ENCODE assay signal across 8 mouse cellular contexts in the genomic region with DNA sequence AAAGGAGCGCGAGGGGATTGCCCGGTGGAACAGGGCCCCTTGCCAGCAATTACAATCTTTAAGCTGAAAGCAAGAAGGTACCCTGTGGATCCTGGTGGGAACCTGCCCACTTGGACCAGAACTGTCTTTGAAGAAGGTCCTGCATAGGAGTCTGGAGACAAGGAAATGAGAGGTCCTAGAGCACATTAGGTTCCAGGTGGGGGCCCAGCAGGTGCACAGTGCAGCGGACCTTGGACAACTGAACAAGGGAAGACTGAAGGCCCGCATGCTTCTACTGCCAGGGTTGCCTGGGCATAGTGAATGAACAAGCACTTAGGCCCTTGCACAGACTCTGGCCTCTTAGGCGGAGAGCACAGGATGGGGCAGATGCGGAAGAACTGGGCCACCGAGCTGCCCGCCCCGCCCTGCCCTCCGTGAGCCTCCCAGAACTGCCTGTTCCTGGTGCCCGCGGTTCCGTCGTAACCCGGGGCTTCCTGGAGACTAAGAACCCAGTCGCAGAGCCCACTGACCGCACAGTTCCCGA. TPM values are rescaled to one million over a fixed set of nuclear protein-coding genes. Genes with fewer than 3 reads are reported as not detected.
A peak's percentile ranks its signal among the peaks of the same experiment; 100 is the strongest.
DNase-seq lines count a peak whose midpoint lies in the region; ATAC-seq and TF ChIP-seq lines count a peak whose summit lies in the region.

No protein-coding gene starts in this region.

- DNase-seq in frontal cortex, postnatal 14 days (ENCODE audit: low spot score in 2 of 2): no peak
- DNase-seq in ES-E14 (ENCODE audit: low read depth, low spot score): no peak
- no peak for DNase-seq in frontal cortex, postnatal 25 days (ENCODE audit: low spot score in 2 of 2)

- peaks cover 12% of the 10 kb centered on the region for H3K27me3 ChIP-seq in embryonic facial prominence, embryonic 13.5 days
- no peaks in the 10 kb centered on the region for H3K27me3 ChIP-seq in hindbrain, embryonic 16.5 days (replicated peaks; ENCODE audit: control insufficient read depth, insufficient read depth, low read length)
- peaks cover 2% of the 10 kb centered on the region for H3K27me3 ChIP-seq in liver, embryonic 16.5 days (ENCODE audit: control insufficient read depth, insufficient read depth, low read depth, low read length)
- no peaks in the 10 kb centered on the region for H3K27me3 ChIP-seq in stomach, embryonic 16.5 days (ENCODE audit: control insufficient read depth, insufficient read depth, low read length)

- in situ Hi-C loops in ES-E14 (cut with MboI; ENCODE audit: low sequenced_read_pairs in 2 of 2, unreplicated experiment in 2 of 2): no loop called here

- H3K4me1 ChIP-seq in ES-E14 (ENCODE audit: control insufficient read depth in 2 of 2, insufficient read depth in 2 of 2, low read length in 2 of 2, poor library complexity in 1 of 2): peaks cover 0 to 5% of the 10 kb centered on the region in 2 experiments; a peak in 1 of 4 replicates
- peaks cover 12% of the 10 kb centered on the region for H3K4me1 ChIP-seq in embryonic facial prominence, embryonic 13.5 days
- H3K4me1 ChIP-seq in hindbrain, embryonic 16.5 days (ENCODE audit: control insufficient read depth, insufficient read depth, low read depth, low read length): peaks cover 12% of the 10 kb centered on the region
- peaks cover 17% of the 10 kb centered on the region for H3K4me1 ChIP-seq in liver, embryonic 16.5 days (ENCODE audit: control insufficient read depth, low read depth, low read length)
- peaks cover 12% of the 10 kb centered on the region for H3K4me1 ChIP-seq in stomach, embryonic 16.5 days (ENCODE audit: control insufficient read depth, insufficient read depth, low read length)

- peak overlapping the region; percentile 90 for H3K9ac ChIP-seq in ES-E14 (ENCODE audit: insufficient read depth, low read depth, low read length, poor library complexity, severe bottlenecking)
- H3K9ac ChIP-seq in embryonic facial prominence, embryonic 13.5 days: peak overlapping the region; percentile 78
- peak overlapping the region; percentile 87 for H3K9ac ChIP-seq in hindbrain, embryonic 16.5 days (ENCODE audit: low read depth, low read length)
- peak overlapping the region; percentile 86 for H3K9ac ChIP-seq in liver, embryonic 16.5 days (ENCODE audit: low read depth, low read length)
- H3K9ac ChIP-seq in stomach, embryonic 16.5 days (ENCODE audit: low read length): peak overlapping the region; percentile 89

- 3% methylated on average over 19 of the region's 19 CpGs for WGBS in embryonic facial prominence, embryonic 13.5 days
- 4% methylated on average over 16 of the region's 19 CpGs for WGBS in hindbrain, embryonic 16.5 days
- WGBS in liver, embryonic 16.5 days (ENCODE audit: insufficient replicate concordance): 4% methylated on average over 19 of the region's 19 CpGs
- WGBS in stomach, embryonic 16.5 days: 4% methylated on average over 19 of the region's 19 CpGs

- ATAC-seq in frontal cortex, adult (ENCODE audit: low TSS enrichment): peak; percentile 48
- ATAC-seq in embryonic facial prominence, embryonic 13.5 days (ENCODE audit: insufficient number of reproducible peaks, insufficient read depth, low FRiP score, low TSS enrichment, low read depth): 0 out of 2 replicates have a peak, but pooled peaks have one; percentile 6
- no peak; the same call in 1 of the 2 replicates for ATAC-seq in hindbrain, embryonic 16.5 days
- ATAC-seq in liver, embryonic 16.5 days (ENCODE audit: low read depth): peak; percentile 63
- peak; percentile 66 for ATAC-seq in stomach, embryonic 16.5 days (ENCODE audit: insufficient read depth, low FRiP score)

- peak overlapping the region; percentile 89 to 90 for H3K4me3 ChIP-seq in ES-E14 (ENCODE audit: insufficient read depth in 1 of 2, low read depth in 1 of 2, low read length in 2 of 2, poor library complexity in 1 of 2, severe bottlenecking in 1 of 2)
- H3K4me3 ChIP-seq in embryonic facial prominence, embryonic 13.5 days: peak overlapping the region; percentile 68
- peak overlapping the region; percentile 77 for H3K4me3 ChIP-seq in hindbrain, embryonic 16.5 days (ENCODE audit: low read length)
- peak overlapping the region; percentile 82 for H3K4me3 ChIP-seq in liver, embryonic 16.5 days (ENCODE audit: low read depth, low read length)
- peak overlapping the region; percentile 87 for H3K4me3 ChIP-seq in stomach, embryonic 16.5 days (replicated peaks; ENCODE audit: low read length)

- H3K9me3 ChIP-seq in ES-E14 (ENCODE audit: control insufficient read depth, insufficient read depth, low read depth, low read length): no peaks in the 10 kb centered on the region
- H3K9me3 ChIP-seq in embryonic facial prominence, embryonic 13.5 days: no peaks in the 10 kb centered on the region
- H3K9me3 ChIP-seq in hindbrain, embryonic 16.5 days (ENCODE audit: control insufficient read depth, low read length): no peaks in the 10 kb centered on the region
- no peaks in the 10 kb centered on the region for H3K9me3 ChIP-seq in liver, embryonic 16.5 days (replicated peaks; ENCODE audit: control insufficient read depth, low read length)
- no peaks in the 10 kb centered on the region for H3K9me3 ChIP-seq in stomach, embryonic 16.5 days (replicated peaks; ENCODE audit: control insufficient read depth, low read length)

- H3K4me2 ChIP-seq in embryonic facial prominence, embryonic 13.5 days: peak overlapping the region; percentile 95
- peak overlapping the region; percentile 90 for H3K4me2 ChIP-seq in hindbrain, embryonic 16.5 days (ENCODE audit: low read length)
- peak overlapping the region; percentile 98 for H3K4me2 ChIP-seq in liver, embryonic 16.5 days (ENCODE audit: low read depth, low read length)
- H3K4me2 ChIP-seq in stomach, embryonic 16.5 days (ENCODE audit: low read depth, low read length): peak overlapping the region; percentile 98

- peak overlapping the region; percentile 31; the same call in 1 of the 2 replicates for H3K27ac ChIP-seq in ES-E14 (ENCODE audit: insufficient read depth, low read depth, low read length, poor library complexity, severe bottlenecking)
- peak overlapping the region; percentile 66 for H3K27ac ChIP-seq in embryonic facial prominence, embryonic 13.5 days
- peak overlapping the region; percentile 68 for H3K27ac ChIP-seq in hindbrain, embryonic 16.5 days (ENCODE audit: low read depth, low read length)
- H3K27ac ChIP-seq in liver, embryonic 16.5 days (ENCODE audit: low read length): peak overlapping the region; percentile 89
- H3K27ac ChIP-seq in stomach, embryonic 16.5 days (ENCODE audit: low read length): peak overlapping the region; percentile 97

- no peaks in the 10 kb centered on the region for H3K36me3 ChIP-seq in ES-E14 (ENCODE audit: control insufficient read depth, insufficient read depth, low read length, poor library complexity, severe bottlenecking)
- no peaks in the 10 kb centered on the region for H3K36me3 ChIP-seq in embryonic facial prominence, embryonic 13.5 days
- H3K36me3 ChIP-seq in hindbrain, embryonic 16.5 days (ENCODE audit: control insufficient read depth, insufficient read depth, low read length): no peaks in the 10 kb centered on the region
- H3K36me3 ChIP-seq in liver, embryonic 16.5 days (ENCODE audit: control insufficient read depth, insufficient read depth): no peaks in the 10 kb centered on the region
- no peaks in the 10 kb centered on the region for H3K36me3 ChIP-seq in stomach, embryonic 16.5 days (ENCODE audit: control insufficient read depth, insufficient read depth, low read length)

TF ChIP-seq in ES-E14, 5 proteins besides CTCF, POLR2A, EP300 and RAD21 (continues in another document):
- TF ChIP-seq ZNF384 (IDR thresholded peaks at IDR 0.05; ENCODE audit: low read depth, low read length) (no peak), CHD2 (IDR thresholded peaks at IDR 0.05; ENCODE audit: low read depth, low read length) (no peak), HCFC1 (IDR thresholded peaks at IDR 0.05; ENCODE audit: borderline replicate concordance, insufficient read depth, low read length) (no peak), ZC3H11A (IDR thresholded peaks at IDR 0.05; ENCODE audit: borderline replicate concordance, low read depth, low read length) (no peak)

RNA-seq across cellular contexts. Expression of a gene that starts 0.6 kb away (rescaled TPM):
- 14.4 and 23.8 TPM in 2 replicates for total RNA-seq in ES-E14 (2012; rRNA removed)
- polyA plus RNA-seq in embryonic facial prominence, embryonic 13.5 days (2015; fragmentation: Nextera tagmentation; extraction: Ambion mirVana): 34.8 and 39.0 TPM in 2 replicates
- 45.8 and 46.8 TPM in 2 replicates for polyA plus RNA-seq in hindbrain, embryonic 16.5 days (2015; fragmentation: Nextera tagmentation; extraction: Ambion mirVana)
- polyA plus RNA-seq in liver, embryonic 16.5 days (2015; fragmentation: Nextera tagmentation; extraction: Ambion mirVana): 16.0 and 16.1 TPM in 2 replicates
- 105 and 120 TPM in 2 replicates for polyA plus RNA-seq in stomach, embryonic 16.5 days (2015; fragmentation: Nextera tagmentation; extraction: Ambion mirVana)

RNA-seq across cellular contexts. Expression of a gene that starts 15.1 kb away (rescaled TPM):
- 55.1 and 64.1 TPM in 2 replicates for total RNA-seq in ES-E14 (2012; rRNA removed)
- polyA plus RNA-seq in embryonic facial prominence, embryonic 13.5 days (2015; fragmentation: Nextera tagmentation; extraction: Ambion mirVana): 115 and 119 TPM in 2 replicates
- polyA plus RNA-seq in hindbrain, embryonic 16.5 days (2015; fragmentation: Nextera tagmentation; extraction: Ambion mirVana): 71.2 and 82.0 TPM in 2 replicates
- 13.4 and 14.2 TPM in 2 replicates for polyA plus RNA-seq in liver, embryonic 16.5 days (2015; fragmentation: Nextera tagmentation; extraction: Ambion mirVana)
- polyA plus RNA-seq in stomach, embryonic 16.5 days (2015; fragmentation: Nextera tagmentation; extraction: Ambion mirVana): 66.6 and 67.6 TPM in 2 replicates

RNA-seq across cellular contexts. Expression of a gene that starts 15.1 kb away (rescaled TPM):
- 47.8 and 50.2 TPM in 2 replicates for total RNA-seq in ES-E14 (2012; rRNA removed)
- polyA plus RNA-seq in embryonic facial prominence, embryonic 13.5 days (2015; fragmentation: Nextera tagmentation; extraction: Ambion mirVana): 15.9 and 17.2 TPM in 2 replicates
- polyA plus RNA-seq in hindbrain, embryonic 16.5 days (2015; fragmentation: Nextera tagmentation; extraction: Ambion mirVana): 5.4 and 14.6 TPM in 2 replicates
- polyA plus RNA-seq in liver, embryonic 16.5 days (2015; fragmentation: Nextera tagmentation; extraction: Ambion mirVana): 1.5 and 1.7 TPM in 2 replicates
- 1.9 and 2.3 TPM in 2 replicates for polyA plus RNA-seq in stomach, embryonic 16.5 days (2015; fragmentation: Nextera tagmentation; extraction: Ambion mirVana)

RNA-seq across cellular contexts. Expression of a gene that starts 27.7 kb away (rescaled TPM):
- total RNA-seq in ES-E14 (2012; rRNA removed): 23.7 and 30.2 TPM in 2 replicates
- polyA plus RNA-seq in embryonic facial prominence, embryonic 13.5 days (2015; fragmentation: Nextera tagmentation; extraction: Ambion mirVana): 37.7 and 40.3 TPM in 2 replicates
- polyA plus RNA-seq in hindbrain, embryonic 16.5 days (2015; fragmentation: Nextera tagmentation; extraction: Ambion mirVana): 36.5 and 39.0 TPM in 2 replicates
- polyA plus RNA-seq in liver, embryonic 16.5 days (2015; fragmentation: Nextera tagmentation; extraction: Ambion mirVana): 7.2 TPM in 2 replicates
- polyA plus RNA-seq in stomach, embryonic 16.5 days (2015; fragmentation: Nextera tagmentation; extraction: Ambion mirVana): 22.0 and 22.1 TPM in 2 replicates

RNA-seq across cellular contexts. Expression of a gene that starts 40.4 kb away (rescaled TPM):
- 29.2 and 38.3 TPM in 2 replicates for total RNA-seq in ES-E14 (2012; rRNA removed)
- 145 and 153 TPM in 2 replicates for polyA plus RNA-seq in embryonic facial prominence, embryonic 13.5 days (2015; fragmentation: Nextera tagmentation; extraction: Ambion mirVana)
- polyA plus RNA-seq in hindbrain, embryonic 16.5 days (2015; fragmentation: Nextera tagmentation; extraction: Ambion mirVana): 159 and 182 TPM in 2 replicates
- polyA plus RNA-seq in liver, embryonic 16.5 days (2015; fragmentation: Nextera tagmentation; extraction: Ambion mirVana): 56.6 and 58.8 TPM in 2 replicates
- polyA plus RNA-seq in stomach, embryonic 16.5 days (2015; fragmentation: Nextera tagmentation; extraction: Ambion mirVana): 112 and 119 TPM in 2 replicates

Comparison
In these comparisons a context has a peak if more than half of its experiments do, and no peak if none do; other contexts are left out.
1. H3K27ac ChIP-seq: peak in every context shown above with its lines; median percentile 97 in stomach, embryonic 16.5 days; 89 in liver, embryonic 16.5 days; 68 in hindbrain, embryonic 16.5 days; 66 in embryonic facial prominence, embryonic 13.5 days; 31 in ES-E14.